Comparison of ENCODE assay signal across 37 mouse cellular contexts in genomic region chr9:62269161-62269560, GRCm38 (mm10). TPM values are rescaled to one million over a fixed set of nuclear protein-coding genes. Genes with fewer than 3 reads are reported as not detected.
"Had no signal": no experiment of that assay in that cellular context is flagged by ENCODE, and none has a peak within 500 bp of the region (broad histone marks: within the 10 kb centered on the region; RNA-seq: fewer than 3 reads in every experiment).

No protein-coding gene starts in this region.

- H3K27ac ChIP-seq: embryonic facial prominence, embryonic 10.5 days; embryonic facial prominence, embryonic 12.5 days; embryonic facial prominence, embryonic 13.5 days; embryonic facial prominence, embryonic 15.5 days; forebrain, embryonic 10.5 days; forebrain, embryonic 12.5 days; forebrain, embryonic 13.5 days; forebrain, embryonic 15.5 days; gastrocnemius, adult 2 months; heart, adult 2 months had no signal

- DNase-seq: cerebellum, adult 9-11 months; cerebellum, postnatal 10 days; cerebellum, postnatal 14 days; cerebellum, postnatal 25 days; cerebellum, postnatal 36 days; embryo, embryonic 11 days; forebrain, postnatal 0 days; gastrocnemius, adult 2 months; gastrocnemius, postnatal 10 days; gastrocnemius, postnatal 14 days; gastrocnemius, postnatal 25 days; gastrocnemius, postnatal 36 days; heart, adult 11 months; heart, adult 18-20 months; heart, adult 2 months had no signal

- H3K36me3 ChIP-seq: embryonic facial prominence, embryonic 10.5 days; embryonic facial prominence, embryonic 12.5 days; embryonic facial prominence, embryonic 13.5 days; embryonic facial prominence, embryonic 15.5 days; forebrain, embryonic 10.5 days; forebrain, embryonic 12.5 days; forebrain, embryonic 15.5 days had no signal

- H3K27me3 ChIP-seq: embryonic facial prominence, embryonic 12.5 days; embryonic facial prominence, embryonic 13.5 days; embryonic facial prominence, embryonic 15.5 days; forebrain, embryonic 12.5 days; forebrain, embryonic 13.5 days; forebrain, embryonic 15.5 days had no signal

- H3K4me1 ChIP-seq: embryonic facial prominence, embryonic 12.5 days; embryonic facial prominence, embryonic 13.5 days; embryonic facial prominence, embryonic 15.5 days; forebrain, embryonic 12.5 days; forebrain, embryonic 13.5 days; forebrain, embryonic 15.5 days had no signal

- ATAC-seq: forebrain, embryonic 13.5 days; forebrain, embryonic 14.5 days; forebrain, embryonic 15.5 days; forebrain, embryonic 16.5 days; forebrain, postnatal 0 days had no signal

- H3K4me3 ChIP-seq: embryonic facial prominence, embryonic 10.5 days; embryonic facial prominence, embryonic 12.5 days; embryonic facial prominence, embryonic 13.5 days; embryonic facial prominence, embryonic 15.5 days; erythroblast, embryonic 14.5 days; forebrain, embryonic 10.5 days; forebrain, embryonic 12.5 days; forebrain, embryonic 13.5 days; forebrain, embryonic 15.5 days; gastrocnemius, adult 2 months; heart, adult 2 months had no signal

RNA-seq across cellular contexts. Expression of gene Spesp1, which starts 12.8 kb away (rescaled TPM):
- total RNA-seq: common myeloid progenitor, adult 5-6 weeks; gastrocnemius, adult 18-20 months; gastrocnemius, adult 2 months; gastrocnemius, adult 8-10 months; gastrocnemius, postnatal 10 days; gastrocnemius, postnatal 14 days; gastrocnemius, postnatal 25 days; gastrocnemius, postnatal 36 days; gastrocnemius, postnatal 4 days; granulocyte monocyte progenitor cell, adult 5-6 weeks; heart, adult 18-20 months; heart, adult 2 months; heart, adult 8-10 months had no signal
- polyA plus RNA-seq: cortical plate, adult 2 months; embryonic facial prominence, embryonic 10.5 days; embryonic facial prominence, embryonic 11.5 days; embryonic facial prominence, embryonic 12.5 days; embryonic facial prominence, embryonic 13.5 days; embryonic facial prominence, embryonic 14.5 days; embryonic facial prominence, embryonic 15.5 days; erythroblast, embryonic 14.5 days; forebrain, embryonic 11.5 days; forebrain, embryonic 12.5 days; forebrain, embryonic 13.5 days; forebrain, embryonic 14.5 days; forebrain, embryonic 15.5 days; forebrain, embryonic 16.5 days; forebrain, postnatal 0 days; frontal cortex, adult 2 months had no signal
